Mouse (Mus musculus) ZHBTc4 (cell line): ENCODE measurements around the gene Xpr1.

ENCODE experiments used
- DNase-seq: peaks from one replicate; pipeline ENCODE4 v3.0.0-alpha.2; 2011; ENCODE audit warnings: low read depth, low spot score

Gene Xpr1

GRCm38 (mm10) chr1:155407697-155408576 is 9.3 kb downstream of the Xpr1 start:
- peak; percentile 55 for DNase-seq

GRCm38 (mm10) chr1:155400056-155400455 is 17.2 kb downstream of the Xpr1 start:
- no peak for DNase-seq

GRCm38 (mm10) chr1:155394829-155395228 is 22.4 kb downstream of the Xpr1 start:
- no peak for DNase-seq

GRCm38 (mm10) chr1:155394021-155394420 is 23.2 kb downstream of the Xpr1 start:
- DNase-seq: no peak

GRCm38 (mm10) chr1:155392825-155393224 is 24.4 kb downstream of the Xpr1 start:
- no peak for DNase-seq

GRCm38 (mm10) chr1:155391537-155391936 is 25.7 kb downstream of the Xpr1 start:
- DNase-seq: no peak

- peak; percentile 25 for DNase-seq
Observed at GRCm38 (mm10) chr1:155388418-155388817, 28.8 kb downstream of the Xpr1 start.

GRCm38 (mm10) chr1:155386551-155386950 is 30.7 kb downstream of the Xpr1 start:
- DNase-seq: no peak

GRCm38 (mm10) chr1:155383319-155384302 is 33.6 kb downstream of the Xpr1 start:
- DNase-seq: no peak

GRCm38 (mm10) chr1:155381931-155382330 is 35.3 kb downstream of the Xpr1 start:
- no peak for DNase-seq

- DNase-seq: peak; percentile 9
Observed at GRCm38 (mm10) chr1:155379289-155379688, 37.9 kb downstream of the Xpr1 start.

- DNase-seq: no peak
Observed at GRCm38 (mm10) chr1:155372821-155373220, 44.4 kb downstream of the Xpr1 start.

- no peak for DNase-seq
Observed at GRCm38 (mm10) chr1:155370075-155370658, 47.0 kb downstream of the Xpr1 start.

- no peak for DNase-seq
Observed at GRCm38 (mm10) chr1:155366366-155366765, 50.8 kb downstream of the Xpr1 start.

- DNase-seq: no peak
Observed at GRCm38 (mm10) chr1:155361502-155362126, 55.6 kb downstream of the Xpr1 start.

GRCm38 (mm10) chr1:155353096-155353495 is 64.1 kb downstream of the Xpr1 start:
- no peak for DNase-seq

- no peak for DNase-seq
Observed at GRCm38 (mm10) chr1:155351527-155351926, 65.7 kb downstream of the Xpr1 start.

- no peak for DNase-seq
Observed at GRCm38 (mm10) chr1:155348491-155348890, 68.7 kb downstream of the Xpr1 start.

- no peak for DNase-seq
Observed at GRCm38 (mm10) chr1:155347339-155347738, 69.9 kb downstream of the Xpr1 start.

GRCm38 (mm10) chr1:155344019-155344418 is 73.2 kb downstream of the Xpr1 start:
- DNase-seq: no peak

- DNase-seq: no peak
Observed at GRCm38 (mm10) chr1:155339622-155340021, 77.6 kb downstream of the Xpr1 start.
